Mouse (Mus musculus): ENCODE data around the gene Eif3l. TPM values are rescaled to one million over a fixed set of nuclear protein-coding genes. Genes with fewer than 3 reads are reported as not detected.
A peak's percentile ranks its signal among the peaks of the same experiment; 100 is the strongest.

Gene Eif3l
- total RNA-seq, 4 experiments from 2014 or later, result 136 to 157 (median 140) TPM

GRCm38 (mm10) chr15:79050160-79050845 lies 24.7 kb upstream of the Eif3l start:
- no peak for DNase-seq

- DNase-seq, result no peak
Measured at GRCm38 (mm10) chr15:79050964-79051363, 24.0 kb upstream of the Eif3l start.

GRCm38 (mm10) chr15:79051461-79052360 lies 23.3 kb upstream of the Eif3l start:
- DNase-seq, result no peak

GRCm38 (mm10) chr15:79052366-79052765 lies 22.6 kb upstream of the Eif3l start:
- no peak for DNase-seq

GRCm38 (mm10) chr15:79056601-79057000 lies 18.4 kb upstream of the Eif3l start:
- no peak for DNase-seq

DNA sequence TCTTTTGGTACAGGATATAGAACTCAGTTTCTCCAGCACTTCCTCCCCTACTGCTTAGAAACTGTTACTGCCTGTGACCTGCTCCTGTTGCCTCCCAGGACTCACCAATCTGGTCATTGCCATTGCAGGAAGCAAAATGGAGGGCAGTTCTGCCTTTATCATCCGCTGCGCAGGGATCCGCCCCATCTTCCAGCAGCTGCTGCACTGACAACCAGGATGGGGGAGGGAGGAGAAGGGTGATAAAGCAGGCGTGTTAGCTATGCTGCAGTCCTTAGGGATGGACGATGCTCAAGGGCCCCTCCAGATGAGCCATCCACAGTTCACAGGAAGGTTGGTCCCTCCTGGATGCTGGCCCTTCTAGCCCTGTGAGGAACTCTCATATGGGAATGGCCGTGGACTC lies 17.1 kb upstream of the Eif3l start:
- DNase-seq, result no peak

- DNase-seq, result no peak
Measured at GRCm38 (mm10) chr15:79060887-79061565, 14.0 kb upstream of the Eif3l start.

- DNase-seq, result peak; percentile 98
Measured at GRCm38 (mm10) chr15:79062376-79063159, 12.4 kb upstream of the Eif3l start, which contains the start of gene Ankrd54. Gene Ankrd54, minus strand, starts transcription at chr15:79062893.

DNA sequence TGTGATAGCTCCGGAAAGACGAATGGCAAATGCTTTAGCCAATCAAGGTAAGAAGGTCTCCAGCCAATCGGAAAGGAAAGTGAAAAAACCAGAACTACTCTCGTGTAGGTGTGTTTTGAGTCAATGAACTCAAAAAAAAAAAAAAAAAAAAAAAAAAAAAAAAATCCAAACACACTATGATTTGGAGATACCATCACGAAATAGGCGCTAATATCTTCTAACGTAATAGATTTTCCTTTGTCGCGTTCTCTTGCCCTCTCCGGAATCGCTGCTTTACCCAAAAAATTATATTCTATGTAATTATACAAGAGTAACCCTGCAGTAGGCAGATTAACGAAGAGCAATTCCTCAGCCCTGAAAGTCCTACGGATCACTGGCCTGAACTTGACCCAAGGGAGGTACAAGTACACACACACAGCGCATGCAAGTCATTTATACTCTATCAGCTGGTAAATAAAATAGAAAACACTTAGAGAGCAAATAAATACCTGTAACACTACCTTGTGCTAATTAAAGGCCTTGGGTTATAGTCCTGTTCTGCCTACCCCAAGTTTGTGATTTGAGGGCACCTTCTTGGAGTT lies 11.7 kb upstream of the Eif3l start:
- DNase-seq, result no peak

DNA sequence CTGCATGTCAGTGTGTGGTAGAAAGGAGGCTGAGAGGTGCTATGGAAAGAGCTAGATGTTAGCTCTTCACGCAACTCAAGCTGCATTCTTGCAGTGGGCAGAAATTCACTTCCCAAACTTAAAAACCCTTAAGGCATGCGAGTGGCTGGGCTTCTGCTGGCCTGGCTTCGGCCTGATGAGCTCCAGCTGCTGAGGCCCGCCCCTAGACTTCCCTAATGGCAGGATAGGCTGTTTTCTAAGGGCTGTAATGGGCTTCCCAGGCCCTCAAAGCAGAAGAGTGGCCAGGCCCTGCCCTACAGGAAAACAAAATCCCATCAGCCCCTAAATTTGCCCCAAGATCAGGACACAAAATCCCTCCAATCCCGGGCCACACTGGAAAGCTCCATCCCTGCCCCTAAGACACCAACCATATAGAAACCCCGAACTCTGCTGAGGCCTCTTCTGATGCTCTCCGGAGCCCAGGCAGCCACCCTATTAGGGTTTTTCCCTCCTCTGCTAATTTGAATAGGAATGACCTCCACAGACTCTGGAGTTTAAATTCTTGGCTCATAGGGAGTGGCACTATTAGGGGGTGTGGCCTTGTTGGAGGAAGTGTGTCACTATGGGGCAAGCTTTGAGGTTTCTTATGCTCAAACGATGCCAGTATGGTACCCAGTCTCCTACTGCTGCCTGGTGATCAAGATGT lies 9.8 kb upstream of the Eif3l start:
- no peak for DNase-seq

DNA sequence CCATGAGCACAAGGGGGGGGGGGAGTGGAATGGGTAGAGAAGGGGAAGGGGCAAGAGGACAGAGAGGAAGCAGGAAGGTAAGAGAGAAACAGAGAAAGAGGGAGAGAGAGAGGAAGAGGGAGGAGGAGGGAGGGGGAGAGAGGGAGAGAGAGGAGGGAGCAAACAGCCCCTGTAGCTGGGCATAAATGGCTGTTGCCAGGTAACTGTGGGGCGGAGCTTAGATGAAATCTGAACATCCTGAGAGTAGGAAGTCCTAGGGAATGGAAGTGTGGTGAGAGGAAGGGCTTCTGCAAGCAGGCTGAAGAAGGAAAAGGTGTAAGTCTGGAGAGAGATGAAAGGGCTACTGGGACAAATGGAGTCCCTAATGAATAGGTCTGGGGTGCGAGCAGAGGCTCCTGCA lies 8.7 kb upstream of the Eif3l start:
- DNase-seq, result no peak

- DNase-seq, result no peak
Measured at GRCm38 (mm10) chr15:79067631-79068030, 7.3 kb upstream of the Eif3l start.

- no peak for DNase-seq
Measured at GRCm38 (mm10) chr15:79068416-79068815, 6.6 kb upstream of the Eif3l start.

DNA sequence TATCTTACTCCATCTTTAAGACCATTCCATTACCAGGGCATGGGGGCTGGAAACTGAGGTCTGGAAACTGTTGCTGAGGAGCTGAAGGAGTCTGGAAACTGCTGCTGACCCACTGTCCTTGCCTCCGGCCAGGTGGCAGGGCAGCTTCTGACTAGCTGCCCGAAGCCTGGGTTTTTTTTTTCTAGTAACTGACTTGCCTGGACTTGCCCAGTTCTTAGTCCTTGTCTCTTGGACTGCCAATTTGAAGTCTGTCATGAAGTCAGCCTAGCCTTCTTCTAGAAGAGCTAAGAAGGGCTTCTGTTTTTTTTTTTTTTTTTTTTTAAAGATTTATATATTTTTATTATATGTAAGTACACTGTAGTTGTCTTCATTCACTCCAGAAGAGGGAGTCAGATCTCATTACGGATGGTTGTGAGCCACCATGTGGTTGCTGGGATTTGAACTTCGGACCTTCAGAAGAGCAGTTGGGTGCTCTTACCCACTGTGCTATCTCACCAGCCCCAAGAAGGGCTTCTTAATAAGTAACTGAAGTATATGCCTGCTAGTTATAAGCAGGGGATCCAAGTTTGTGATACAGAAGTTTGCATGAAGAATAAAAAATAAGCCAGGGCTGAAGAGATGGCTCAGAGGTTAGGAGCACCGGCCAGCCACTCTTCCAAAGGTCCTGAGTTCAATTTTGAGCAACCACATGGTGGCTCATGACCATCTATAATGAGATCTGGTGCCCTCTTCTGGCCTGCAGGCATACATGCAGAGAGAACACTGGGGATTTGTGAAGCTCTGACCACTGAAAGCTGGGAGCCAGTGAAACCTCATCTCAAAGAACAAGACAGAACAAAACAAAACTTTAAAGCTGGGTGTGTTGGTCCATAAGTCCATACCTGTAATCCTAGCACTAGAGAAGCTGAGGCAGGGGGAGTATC lies 3.6 kb upstream of the Eif3l start:
- peak; percentile 34 for DNase-seq

- no peak for DNase-seq
Measured at GRCm38 (mm10) chr15:79073752-79074151, 1.2 kb upstream of the Eif3l start.

GRCm38 (mm10) chr15:79074446-79074845 lies 533 bp upstream of the Eif3l start:
- no peak for DNase-seq

GRCm38 (mm10) chr15:79075658-79076365 lies 833 bp downstream of the Eif3l start:
- DNase-seq, result no peak

DNA sequence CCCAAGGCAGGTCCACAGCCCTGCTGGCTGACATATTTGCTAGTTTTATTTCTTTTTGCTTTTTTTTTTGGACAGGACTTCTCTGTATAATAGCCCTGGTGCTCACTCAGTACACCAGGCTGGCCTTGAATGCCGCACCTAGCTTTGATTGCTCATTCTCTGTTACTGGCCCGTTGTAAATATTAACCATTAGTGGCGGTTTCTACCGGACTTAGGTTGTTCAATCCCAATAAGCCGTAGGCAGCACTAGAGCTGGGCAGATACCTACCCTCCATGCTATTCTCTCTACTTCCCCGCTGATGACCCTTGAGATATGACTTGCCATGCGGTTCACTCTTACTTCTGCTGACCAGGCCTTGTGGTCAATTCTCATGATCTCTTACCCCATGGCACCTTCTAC lies 4.6 kb downstream of the Eif3l start:
- DNase-seq, result no peak

- DNase-seq, result no peak
Measured at GRCm38 (mm10) chr15:79092284-79092683, 17.3 kb downstream of the Eif3l start.

Measured in adrenal gland, adult 8-10 months (tissue).